Mouse (Mus musculus) megakaryocyte, embryonic 14.5 days (primary cell): ENCODE measurements at regions not wholly inside any gene's neighbourhood (a gene's known extent, or its start where the extent isn't known, plus 50 kb on each side); places are given as distances from the start of the nearest gene placed in this dataset.

ENCODE experiments used
- FLI1 ChIP-seq: IDR thresholded peaks from 2 replicates; pipeline ENCODE4 v1.6.1; 2012; ENCODE audit warnings: low read length, inconsistent platforms, mixed read lengths
- GATA1 ChIP-seq: IDR thresholded peaks from 3 replicates; pipeline ENCODE4 v1.6.1; 2012; ENCODE audit warnings: mixed read lengths, low read length, inconsistent platforms, borderline replicate concordance

GRCm38 (mm10) chr9:51441773-51442381, 113.2 kb upstream of the 1810046K07Rik start:
- no peak for TF ChIP-seq FLI1
- TF ChIP-seq GATA1, result no peak
